Mouse (Mus musculus): ENCODE results near the gene Kcnq5. TPM values are rescaled to one million over a fixed set of nuclear protein-coding genes. Genes with fewer than 3 reads are reported as not detected.
"Not testable (repeated sequence)": the region's sequence is repeated elsewhere in the genome, so short reads cannot be mapped to it uniquely, and the experiment has no call there.

Gene Kcnq5
- total RNA-seq, 2 experiments from 2014 or later: 2.9 to 4.5 TPM

- peak; percentile 4 to 16 for DNase-seq
- intact Hi-C loops (cut with DNase I): no loop called here
These were observed 558.9 kb downstream of the Kcnq5 start for GRCm38 (mm10) chr1:21402804-21403203.

GRCm38 (mm10) chr1:21391138-21391671, 570.5 kb downstream of the Kcnq5 start:
- intact Hi-C loops (cut with DNase I): no loop called here
- no peak for DNase-seq

GRCm38 (mm10) chr1:21383256-21383655, 578.5 kb downstream of the Kcnq5 start, which contains the start of gene Khdc1b:
Gene Khdc1b (plus strand): TSS chr1:21383556.
- intact Hi-C loops (cut with DNase I): no loop called here
- DNase-seq: no peak

GRCm38 (mm10) chr1:21368031-21368430, 593.7 kb downstream of the Kcnq5 start, which contains the start of gene Khdc1c:
Gene Khdc1c (plus strand): TSS chr1:21368331.
- DNase-seq; intact Hi-C loops (cut with DNase I): not testable (repeated sequence)

GRCm38 (mm10) chr1:21349341-21349740, 612.4 kb downstream of the Kcnq5 start, which contains the start of gene Khdc1a:
Gene Khdc1a (plus strand): TSS chr1:21349641.
- DNase-seq: no peak
- intact Hi-C loops (cut with DNase I): loop anchor here (5.0 to 10.0 kb wide), 2 partner anchors 182 to 415 kb away; no protein-coding TSS in a partner anchor
